Mouse (Mus musculus) MEL (cell line): ENCODE measurements around the gene Gm12248. TPM values are rescaled to one million over a fixed set of nuclear protein-coding genes. Genes with fewer than 3 reads are reported as not detected.

ENCODE experiments used
- DNase-seq: peaks from one replicate; pipeline ENCODE4 v3.0.0; 2011; ENCODE audit warnings: low read depth, low spot score
- H3K27ac ChIP-seq: 2 replicates; pipeline ENCODE4 v1.5.1; 2012; ENCODE audit warnings: low read depth, mild to moderate bottlenecking, control low read depth, low read length, moderate library complexity; ENCODE audit not compliant: control insufficient read depth
- H3K27me3 ChIP-seq, 2 experiments: fragments of 150-350 bp in 1 of 2; sonication (generic) in 1 of 2; 2 replicates each; pipeline ENCODE4 v1.6.1; 2012; ENCODE audit warnings: low read length in 2 of 2, mild to moderate bottlenecking in 2 of 2, improper control_type of control experiment in 1 of 2, moderate library complexity in 1 of 2; ENCODE audit not compliant: insufficient read depth in 2 of 2, control insufficient read depth in 1 of 2
- H3K36me3 ChIP-seq, 2 experiments: 2 replicates each; pipeline ENCODE4 v1.6.1; 2012 to 2014; ENCODE audit warnings: low read length in 2 of 2, improper control_type of control experiment in 1 of 2, inconsistent platforms in 1 of 2, mild to moderate bottlenecking in 1 of 2; ENCODE audit not compliant: insufficient read depth in 2 of 2, control insufficient read depth in 1 of 2
- H3K4me1 ChIP-seq, 2 experiments: fragments of 150-350 bp in 1 of 2; sonication (generic) in 1 of 2; 2 replicates each; pipeline ENCODE4 v1.6.1; 2012; ENCODE audit warnings: low read length in 2 of 2, improper control_type of control experiment in 1 of 2, mild to moderate bottlenecking in 1 of 2; ENCODE audit not compliant: insufficient read depth in 2 of 2, control insufficient read depth in 1 of 2
- H3K4me3 ChIP-seq, 2 experiments: fragments of 150-350 bp in 1 of 2; sonication (generic) in 1 of 2; 2 replicates each; pipeline ENCODE4 v1.5.1; 2012; ENCODE audit warnings: low read depth in 2 of 2, low read length in 2 of 2, mild to moderate bottlenecking in 2 of 2, moderate library complexity in 2 of 2, control low read depth in 1 of 2, improper control_type of control experiment in 1 of 2; ENCODE audit not compliant: control insufficient read depth in 1 of 2, insufficient read depth in 1 of 2
- H3K79me2 ChIP-seq: 2 replicates; pipeline ENCODE4 v1.6.1; 2012; ENCODE audit warnings: mild to moderate bottlenecking, low read length, moderate library complexity; ENCODE audit not compliant: control insufficient read depth, poor library complexity, insufficient read depth
- H3K9ac ChIP-seq: 2 replicates; pipeline ENCODE4 v1.6.1; 2012; ENCODE audit warnings: low read depth, mild to moderate bottlenecking, control low read depth, low read length, moderate library complexity; ENCODE audit not compliant: control insufficient read depth, poor library complexity, severe bottlenecking
- H3K9me3 ChIP-seq: fragments of 150-350 bp; sonication (generic); replicated peaks from 2 replicates; pipeline ENCODE4 v1.6.1; 2012; ENCODE audit warnings: mild to moderate bottlenecking, low read length, improper control_type of control experiment, moderate library complexity; ENCODE audit not compliant: insufficient read depth
- CTCF ChIP-seq, 3 experiments: IDR thresholded peaks in 2 of 3; conservative IDR thresholded peaks in 1 of 3; 2 replicates each; pipeline ENCODE4 v1.5.1; 2011 to 2012; ENCODE audit warnings: low read length in 3 of 3, low read depth in 2 of 3, mild to moderate bottlenecking in 2 of 3, improper control_type of control experiment in 1 of 3, inconsistent platforms in 1 of 3, mixed read lengths in 1 of 3, moderate library complexity in 1 of 3; ENCODE audit not compliant: control insufficient read depth in 1 of 3, insufficient read depth in 1 of 3, poor library complexity in 1 of 3, severe bottlenecking in 1 of 3
- E2F4 ChIP-seq: IDR thresholded peaks from 2 replicates; pipeline ENCODE4 v1.6.1; 2011; ENCODE audit warnings: low read depth, low read length, improper control_type of control experiment, borderline replicate concordance
- ELF1 ChIP-seq: IDR thresholded peaks from 2 replicates; pipeline ENCODE4 v1.6.1; 2014; ENCODE audit warnings: low read depth, mild to moderate bottlenecking, inconsistent platforms, low read length, improper control_type of control experiment, moderate library complexity
- ETS1 ChIP-seq: IDR thresholded peaks from 2 replicates; pipeline ENCODE4 v1.6.1; 2012; ENCODE audit warnings: low read depth, mild to moderate bottlenecking, inconsistent platforms, low read length, improper control_type of control experiment, moderate library complexity
- GABPA ChIP-seq: IDR thresholded peaks from 2 replicates; pipeline ENCODE4 v1.6.1; 2012; ENCODE audit warnings: low read depth, mild to moderate bottlenecking, inconsistent platforms, low read length, improper control_type of control experiment, moderate library complexity
- GATA1 ChIP-seq: IDR thresholded peaks from 2 replicates; pipeline ENCODE4 v1.6.1; 2011; ENCODE audit warnings: low read depth, low read length, improper control_type of control experiment
- JUND ChIP-seq: IDR thresholded peaks from 2 replicates; pipeline ENCODE4 v1.6.1; 2011; ENCODE audit warnings: low read depth, mild to moderate bottlenecking, improper control_type of control experiment, low read length
- KAT2A ChIP-seq: conservative IDR thresholded peaks from 2 replicates; pipeline ENCODE4 v1.6.1; 2012; ENCODE audit warnings: low read depth, low read length, improper control_type of control experiment, inconsistent platforms
- MAFK ChIP-seq: IDR thresholded peaks from 2 replicates; pipeline ENCODE4 v1.6.1; 2011; ENCODE audit warnings: low read depth, mild to moderate bottlenecking, low read length, improper control_type of control experiment, borderline replicate concordance
- MAX ChIP-seq: IDR thresholded peaks from 2 replicates; pipeline ENCODE4 v1.6.1; 2011; ENCODE audit warnings: low read length, improper control_type of control experiment
- MAZ ChIP-seq: IDR thresholded peaks from 2 replicates; pipeline ENCODE4 v1.6.1; 2012; ENCODE audit warnings: low read depth, mild to moderate bottlenecking, inconsistent platforms, low read length, improper control_type of control experiment
- MXI1 ChIP-seq: IDR thresholded peaks from 2 replicates; pipeline ENCODE4 v1.6.1; 2011; ENCODE audit warnings: mild to moderate bottlenecking, low read depth, low read length, improper control_type of control experiment
- MYB ChIP-seq: IDR thresholded peaks from 2 replicates; pipeline ENCODE4 v1.6.1; 2011; ENCODE audit warnings: mild to moderate bottlenecking, low read depth, low read length, improper control_type of control experiment
- NRF1 ChIP-seq: IDR thresholded peaks from 2 replicates; pipeline ENCODE4 v1.6.1; 2014; ENCODE audit warnings: low read depth, mild to moderate bottlenecking, inconsistent platforms, low read length, improper control_type of control experiment, moderate library complexity; ENCODE audit not compliant: poor library complexity, insufficient read depth, severe bottlenecking
- POLR2A ChIP-seq, 2 experiments: IDR thresholded peaks; 2 replicates each; pipeline ENCODE4 v1.6.1; 2011 to 2012; ENCODE audit warnings: low read length in 2 of 2, mild to moderate bottlenecking in 2 of 2, control low read depth in 1 of 2, improper control_type of control experiment in 1 of 2, low read depth in 1 of 2, moderate library complexity in 1 of 2; ENCODE audit not compliant: control insufficient read depth in 1 of 2, insufficient read depth in 1 of 2, poor library complexity in 1 of 2
- POLR2AphosphoS2 ChIP-seq: IDR thresholded peaks from 2 replicates; pipeline ENCODE4 v1.6.1; 2011; ENCODE audit warnings: low read length, improper control_type of control experiment
- POLR2AphosphoS5 ChIP-seq: IDR thresholded peaks from 2 replicates; pipeline ENCODE4 v1.6.1; 2012; ENCODE audit warnings: low read depth, borderline replicate concordance, mild to moderate bottlenecking, inconsistent platforms, low read length, moderate library complexity, mixed read lengths
- RCOR1 ChIP-seq: IDR thresholded peaks from 2 replicates; pipeline ENCODE4 v1.6.1; 2012; ENCODE audit warnings: low read depth, mild to moderate bottlenecking, inconsistent platforms, low read length, improper control_type of control experiment
- SIN3A ChIP-seq: IDR thresholded peaks from 2 replicates; pipeline ENCODE4 v1.6.1; 2012; ENCODE audit warnings: low read length, improper control_type of control experiment, inconsistent platforms
- TAL1 ChIP-seq: IDR thresholded peaks from 2 replicates; pipeline ENCODE4 v1.6.1; 2012; ENCODE audit warnings: mild to moderate bottlenecking, inconsistent platforms, low read length, moderate library complexity, mixed read lengths
- TBP ChIP-seq: IDR thresholded peaks from 2 replicates; pipeline ENCODE4 v1.8.0; 2011; ENCODE audit warnings: low read depth, low read length, improper control_type of control experiment
- UBTF ChIP-seq: IDR thresholded peaks from 2 replicates; pipeline ENCODE4 v1.6.1; 2012; ENCODE audit warnings: low read depth, mild to moderate bottlenecking, inconsistent platforms, low read length, improper control_type of control experiment, moderate library complexity, borderline replicate concordance; ENCODE audit not compliant: insufficient read depth
- USF2 ChIP-seq, 2 experiments: IDR thresholded peaks; 2 replicates each; pipeline ENCODE4 v1.6.1; 2011 to 2012; ENCODE audit warnings: improper control_type of control experiment in 2 of 2, low read length in 2 of 2, borderline replicate concordance in 1 of 2, inconsistent platforms in 1 of 2, low read depth in 1 of 2, mild to moderate bottlenecking in 1 of 2; ENCODE audit not compliant: insufficient read depth in 1 of 2
- ZC3H11A ChIP-seq: IDR thresholded peaks from 2 replicates; pipeline ENCODE4 v1.6.1; 2012; ENCODE audit warnings: low read depth, mild to moderate bottlenecking, inconsistent platforms, low read length, improper control_type of control experiment
- ZKSCAN1 ChIP-seq: IDR thresholded peaks from 2 replicates; pipeline ENCODE4 v1.6.1; 2012; ENCODE audit warnings: low read depth, mild to moderate bottlenecking, inconsistent platforms, low read length, improper control_type of control experiment, moderate library complexity
- ZMIZ1 ChIP-seq: IDR thresholded peaks from 2 replicates; pipeline ENCODE4 v1.6.1; 2012; ENCODE audit warnings: low read depth, mild to moderate bottlenecking, inconsistent platforms, low read length, improper control_type of control experiment, moderate library complexity
- polyA plus RNA-seq, 2 experiments: library from polyadenylated mRNA; stranded (reverse) in 1 of 2; unstranded in 1 of 2; fragments of >175 nt in 1 of 2; fragments of >200 nt in 1 of 2; gene quantifications; 2 replicates each; pipeline versions ENCODE4 v1.2.1 to v1.2.4; 2012; ENCODE audit warnings: low replicate concordance in 2 of 2, low read depth in 1 of 2; ENCODE audit not compliant: insufficient read length in 2 of 2, insufficient read depth in 1 of 2, missing spikeins in 1 of 2
- total RNA-seq: library from RNA; depleted of rRNA; stranded (reverse); fragments of 300-350 nt; gene quantifications from 2 replicates; pipeline ENCODE4 v1.2.3, GENCODE M21; 2012

Gene Gm12248
- total and polyA plus RNA-seq, 3 experiments = 0.12 to 0.65 TPM; not detected in 1

DNA sequence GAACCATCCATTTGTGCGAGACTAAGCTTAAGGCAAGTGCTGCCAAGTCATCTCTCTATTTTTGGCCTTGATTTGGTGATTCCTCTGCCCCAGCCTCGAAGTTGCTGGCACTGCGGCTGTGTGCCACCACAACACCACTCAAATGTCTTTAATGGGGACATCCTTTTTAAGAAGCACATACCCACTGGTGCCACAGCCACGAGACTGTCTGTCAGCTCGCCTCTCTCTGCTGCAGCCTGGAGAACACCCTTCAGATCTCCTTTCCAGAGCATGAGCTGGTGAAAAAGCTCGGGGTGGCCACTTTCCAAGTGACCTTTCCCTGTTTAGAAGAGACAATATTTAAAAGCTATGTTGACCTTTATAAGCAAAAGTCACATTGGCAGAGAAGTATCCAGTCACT, 43.7 kb upstream of the Gm12248 start:
- TF ChIP-seq MAZ (no peak), SIN3A (no peak), E2F4 (no peak), NRF1 (no peak), MAFK (no peak), POLR2AphosphoS5 (no peak), TBP (no peak), USF2 (IDR thresholded peaks at IDR 0.05; ENCODE audit: borderline replicate concordance in 1 of 2, insufficient read depth in 1 of 2, low read depth in 1 of 2, low read length in 2 of 2) (no peak), GATA1 (no peak), POLR2A (IDR thresholded peaks at IDR 0.05; ENCODE audit: control insufficient read depth in 1 of 2, insufficient read depth in 1 of 2, low read depth in 1 of 2, low read length in 2 of 2, poor library complexity in 1 of 2) (no peak), ELF1 (no peak), RCOR1 (no peak), TAL1 (no peak), CTCF (IDR thresholded peaks at IDR 0.05 in 2 of 3, conservative IDR thresholded peaks at IDR 0.05 in 1 of 3; ENCODE audit: control insufficient read depth in 1 of 3, insufficient read depth in 1 of 3, low read depth in 2 of 3, low read length in 3 of 3, poor library complexity in 1 of 3, severe bottlenecking in 1 of 3) (no peak), POLR2AphosphoS2 (no peak)
- no peak overlapping the region for H3K4me3 ChIP-seq
- DNase-seq = no peak
- no peaks in the 10 kb centered on the region for H3K4me1 ChIP-seq
- no peaks in the 10 kb centered on the region for H3K79me2 ChIP-seq
- no peak overlapping the region for H3K9ac ChIP-seq
- H3K27ac ChIP-seq = no peak overlapping the region
- peaks cover 0 to 31% of the 10 kb centered on the region in 2 experiments; a peak in 2 of 4 replicates for H3K36me3 ChIP-seq
- H3K27me3 ChIP-seq = no peaks in the 10 kb centered on the region
- no peaks in the 10 kb centered on the region for H3K9me3 ChIP-seq

DNA sequence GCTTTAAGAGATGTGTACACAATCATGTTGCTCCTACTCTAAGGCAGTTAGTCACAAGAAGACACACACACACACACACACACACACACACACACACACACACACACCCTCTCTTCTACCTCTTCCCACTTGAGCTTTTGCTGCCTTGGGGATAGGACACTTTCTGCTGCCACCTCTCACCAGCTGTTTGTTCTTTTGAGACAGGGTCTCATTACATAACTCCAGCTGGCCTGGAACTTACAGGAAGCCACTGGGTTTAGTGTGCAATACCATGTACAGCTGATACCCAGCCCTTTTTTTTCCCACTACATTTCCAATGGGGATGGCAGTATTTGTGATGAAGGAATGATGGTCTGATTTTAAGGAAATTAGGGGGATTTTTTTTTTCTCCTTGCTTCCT, 42.4 kb upstream of the Gm12248 start:
- H3K4me1 ChIP-seq = no peaks in the 10 kb centered on the region
- no peak for DNase-seq
- TF ChIP-seq ZMIZ1 (no peak), ZKSCAN1 (no peak), SIN3A (no peak), CTCF (IDR thresholded peaks at IDR 0.05 in 2 of 3, conservative IDR thresholded peaks at IDR 0.05 in 1 of 3; ENCODE audit: control insufficient read depth in 1 of 3, insufficient read depth in 1 of 3, low read depth in 2 of 3, low read length in 3 of 3, poor library complexity in 1 of 3, severe bottlenecking in 1 of 3) (no peak), MAFK (no peak), ETS1 (no peak), MYB (no peak), UBTF (no peak), RCOR1 (no peak), TBP (no peak), MXI1 (no peak), MAX (no peak), KAT2A (no peak), JUND (no peak), TAL1 (no peak), GABPA (no peak), ZC3H11A (no peak)
- H3K36me3 ChIP-seq = peaks cover 0 to 36% of the 10 kb centered on the region in 2 experiments; a peak in 2 of 4 replicates
- no peak overlapping the region for H3K27ac ChIP-seq
- H3K9me3 ChIP-seq = no peaks in the 10 kb centered on the region
- H3K79me2 ChIP-seq = no peaks in the 10 kb centered on the region
- H3K27me3 ChIP-seq = no peaks in the 10 kb centered on the region
- H3K9ac ChIP-seq = no peak overlapping the region
- no peak overlapping the region for H3K4me3 ChIP-seq
